Mouse (Mus musculus): ENCODE measurements around the gene Gm49395. TPM values are rescaled to one million over a fixed set of nuclear protein-coding genes. Genes with fewer than 3 reads are reported as not detected.
A peak's percentile ranks its signal among the peaks of the same experiment; 100 is the strongest.

Gene Gm49395
- total and polyA plus RNA-seq, 3 experiments, result 0.30 to 0.69 TPM; not detected in 1

- TF ChIP-seq MAX (IDR thresholded peaks at IDR 0.05; ENCODE audit: low read length) (no peak), MEF2A (IDR thresholded peaks at IDR 0.05; ENCODE audit: borderline replicate concordance, low read depth, low read length) (no peak), HCFC1 (IDR thresholded peaks at IDR 0.05; ENCODE audit: low read depth, low read length) (no peak), TBP (conservative IDR thresholded peaks at IDR 0.05; ENCODE audit: low read depth, low read length) (no peak), USF2 (conservative IDR thresholded peaks at IDR 0.05; ENCODE audit: low read depth, low read length) (no peak)
- no peak overlapping the region for H3K4me3 ChIP-seq (replicated peaks in 1 of 3; ENCODE audit: low read depth in 2 of 3, low read length in 2 of 3, poor library complexity in 1 of 3)
- no peak for DNase-seq (ENCODE audit: extremely low read depth)
- no peaks in the 10 kb centered on the region for H3K79me2 ChIP-seq (replicated peaks; ENCODE audit: control insufficient read depth, extremely low read depth, insufficient read depth, poor library complexity, severe bottlenecking)
- H3K27me3 ChIP-seq (replicated peaks), result no peaks in the 10 kb centered on the region
- no peaks in the 10 kb centered on the region for H3K36me3 ChIP-seq (replicated peaks in 1 of 2; ENCODE audit: control insufficient read depth in 1 of 2, insufficient read depth in 1 of 2, low read length in 1 of 2)
- no peak overlapping the region for H3K27ac ChIP-seq (ENCODE audit: insufficient read depth, low read depth)
- dilution Hi-C loops (cut with MboI; ENCODE audit: extremely low pct_ligation_motif_present, extremely low pct_unique_long_range_greater_than_20kb, low sequenced_read_pairs), result no loop called here
- H3K9ac ChIP-seq (ENCODE audit: insufficient read depth, low read depth), result no peak overlapping the region
- in situ Hi-C loops (cut with MboI; ENCODE audit: low pct_ligation_motif_present, low pct_unique_long_range_greater_than_20kb, low sequenced_read_pairs), result no loop called here
- H3K4me1 ChIP-seq (ENCODE audit: control insufficient read depth in 1 of 2, insufficient read depth in 2 of 2), result no peaks in the 10 kb centered on the region
- H3K4me2 ChIP-seq (ENCODE audit: insufficient read depth, low read depth, poor library complexity, severe bottlenecking), result no peak overlapping the region
- no peaks in the 10 kb centered on the region for H3K9me3 ChIP-seq (replicated peaks; ENCODE audit: low read length)
Measured at GRCm38 (mm10) chr13:115067324-115067967, 34.3 kb downstream of the Gm49395 start.

- H3K79me2 ChIP-seq (replicated peaks; ENCODE audit: control insufficient read depth, extremely low read depth, insufficient read depth, poor library complexity, severe bottlenecking), result no peaks in the 10 kb centered on the region
Measured at GRCm38 (mm10) chr13:115057555-115057954, 44.2 kb downstream of the Gm49395 start.

DNA sequence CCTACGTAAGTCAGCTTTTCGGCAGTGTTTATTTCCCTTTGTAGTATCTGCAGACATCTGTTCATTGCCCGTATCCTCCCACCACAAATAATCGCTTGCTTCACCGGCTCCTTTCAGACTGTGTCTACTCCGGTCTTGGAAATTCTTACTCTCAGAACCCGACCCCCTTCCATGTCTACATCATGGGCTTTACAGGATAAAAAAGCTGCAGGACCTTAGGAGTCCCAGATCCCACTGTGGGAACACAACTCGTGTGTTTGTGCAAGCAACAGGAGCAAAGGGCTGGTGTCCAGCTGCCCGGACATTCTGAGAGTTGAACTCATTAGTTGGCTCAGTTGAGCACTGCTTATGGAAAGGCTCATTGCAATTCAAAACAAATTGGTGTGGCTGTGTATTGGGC, 46.9 kb downstream of the Gm49395 start:
- in situ Hi-C loops (cut with MboI; ENCODE audit: low pct_ligation_motif_present, low pct_unique_long_range_greater_than_20kb, low sequenced_read_pairs), result no loop called here
- Histone ChIP-seq H3K27me3 (replicated peaks) (no peaks in the 10 kb centered on the region), H3K79me2 (replicated peaks; ENCODE audit: control insufficient read depth, extremely low read depth, insufficient read depth, poor library complexity, severe bottlenecking) (no peaks in the 10 kb centered on the region), H3K27ac (ENCODE audit: insufficient read depth, low read depth) (no peak overlapping the region), H3K4me3 (replicated peaks in 1 of 3; ENCODE audit: low read depth in 2 of 3, low read length in 2 of 3, poor library complexity in 1 of 3) (no peak overlapping the region), H3K4me1 (ENCODE audit: control insufficient read depth in 1 of 2, insufficient read depth in 2 of 2) (no peaks in the 10 kb centered on the region), H3K4me2 (ENCODE audit: insufficient read depth, low read depth, poor library complexity, severe bottlenecking) (peak overlapping the region; percentile 71), H3K36me3 (replicated peaks in 1 of 2; ENCODE audit: control insufficient read depth in 1 of 2, insufficient read depth in 1 of 2, low read length in 1 of 2) (no peaks in the 10 kb centered on the region), H3K9ac (ENCODE audit: insufficient read depth, low read depth) (no peak overlapping the region), H3K9me3 (replicated peaks; ENCODE audit: low read length) (no peaks in the 10 kb centered on the region)
- dilution Hi-C loops (cut with MboI; ENCODE audit: extremely low pct_ligation_motif_present, extremely low pct_unique_long_range_greater_than_20kb, low sequenced_read_pairs), result no loop called here
- TF ChIP-seq MAX (IDR thresholded peaks at IDR 0.05; ENCODE audit: low read length) (no peak), RAD21 (IDR thresholded peaks at IDR 0.05; ENCODE audit: low read depth, low read length) (no peak), MAZ (IDR thresholded peaks at IDR 0.05; ENCODE audit: low read depth, low read length) (no peak), SIN3A (IDR thresholded peaks at IDR 0.05; ENCODE audit: low read length) (no peak), PAX5 (IDR thresholded peaks at IDR 0.05; ENCODE audit: low read length) (no peak), JUN (IDR thresholded peaks at IDR 0.05; ENCODE audit: insufficient read depth, low read depth, low read length) (no peak), IRF4 (IDR thresholded peaks at IDR 0.05; ENCODE audit: low read depth, low read length) (no peak), ELF1 (IDR thresholded peaks at IDR 0.05; ENCODE audit: low read depth, low read length) (no peak), EP300 (IDR thresholded peaks at IDR 0.05; ENCODE audit: low read length) (no peak), JUND (conservative IDR thresholded peaks at IDR 0.05; ENCODE audit: low read depth, low read length) (no peak), GABPA (IDR thresholded peaks at IDR 0.05; ENCODE audit: insufficient replicate concordance, low read depth, low read length) (no peak), NRF1 (IDR thresholded peaks at IDR 0.05; ENCODE audit: low read depth, low read length) (no peak), ZC3H11A (IDR thresholded peaks at IDR 0.05; ENCODE audit: low read depth, low read length) (no peak), NELFE (IDR thresholded peaks at IDR 0.05; ENCODE audit: low read depth, low read length) (no peak), TCF12 (IDR thresholded peaks at IDR 0.05; ENCODE audit: low read depth, low read length) (no peak), ETS1 (conservative IDR thresholded peaks at IDR 0.05; ENCODE audit: low read depth, low read length) (no peak)
- no peak for DNase-seq (ENCODE audit: extremely low read depth)

More at GRCm38 (mm10) chr13:115057555-115057954, 44.2 kb downstream of the Gm49395 start:
- H3K4me2 ChIP-seq (ENCODE audit: insufficient read depth, low read depth, poor library complexity, severe bottlenecking), result no peak overlapping the region
- H3K9me3 ChIP-seq (replicated peaks; ENCODE audit: low read length), result no peaks in the 10 kb centered on the region
- no peak overlapping the region for H3K9ac ChIP-seq (ENCODE audit: insufficient read depth, low read depth)
- H3K36me3 ChIP-seq (replicated peaks in 1 of 2; ENCODE audit: control insufficient read depth in 1 of 2, insufficient read depth in 1 of 2, low read length in 1 of 2), result no peaks in the 10 kb centered on the region
- H3K27ac ChIP-seq (ENCODE audit: insufficient read depth, low read depth), result no peak overlapping the region
- H3K4me3 ChIP-seq (replicated peaks in 1 of 3; ENCODE audit: low read depth in 2 of 3, low read length in 2 of 3, poor library complexity in 1 of 3), result no peak overlapping the region
- dilution Hi-C loops (cut with MboI; ENCODE audit: extremely low pct_ligation_motif_present, extremely low pct_unique_long_range_greater_than_20kb, low sequenced_read_pairs), result no loop called here
- no peaks in the 10 kb centered on the region for H3K27me3 ChIP-seq (replicated peaks)
- no peak for DNase-seq (ENCODE audit: extremely low read depth)
- TF ChIP-seq ZC3H11A (IDR thresholded peaks at IDR 0.05; ENCODE audit: low read depth, low read length) (no peak), ZNF384 (IDR thresholded peaks at IDR 0.05; ENCODE audit: low read depth, low read length) (no peak), NRF1 (IDR thresholded peaks at IDR 0.05; ENCODE audit: low read depth, low read length) (no peak), RAD21 (IDR thresholded peaks at IDR 0.05; ENCODE audit: low read depth, low read length) (no peak), PAX5 (IDR thresholded peaks at IDR 0.05; ENCODE audit: low read length) (no peak), MYC (IDR thresholded peaks at IDR 0.05; ENCODE audit: low read depth, low read length) (no peak), GABPA (IDR thresholded peaks at IDR 0.05; ENCODE audit: insufficient replicate concordance, low read depth, low read length) (no peak), SMC3 (IDR thresholded peaks at IDR 0.05; ENCODE audit: low read depth, low read length) (no peak)
- in situ Hi-C loops (cut with MboI; ENCODE audit: low pct_ligation_motif_present, low pct_unique_long_range_greater_than_20kb, low sequenced_read_pairs), result no loop called here
- no peaks in the 10 kb centered on the region for H3K4me1 ChIP-seq (ENCODE audit: control insufficient read depth in 1 of 2, insufficient read depth in 2 of 2)
